Mouse (Mus musculus): ENCODE measurements around the gene Usp54.
"Not testable (repeated sequence)": the region's sequence is repeated elsewhere in the genome, so short reads cannot be mapped to it uniquely, and the experiment has no call there.

Usp54 gene

GRCm38 (mm10) chr14:20609519-20609918, 31.3 kb downstream of the Usp54 start:
- DNase-seq (ENCODE audit: low spot score): no peak

DNA sequence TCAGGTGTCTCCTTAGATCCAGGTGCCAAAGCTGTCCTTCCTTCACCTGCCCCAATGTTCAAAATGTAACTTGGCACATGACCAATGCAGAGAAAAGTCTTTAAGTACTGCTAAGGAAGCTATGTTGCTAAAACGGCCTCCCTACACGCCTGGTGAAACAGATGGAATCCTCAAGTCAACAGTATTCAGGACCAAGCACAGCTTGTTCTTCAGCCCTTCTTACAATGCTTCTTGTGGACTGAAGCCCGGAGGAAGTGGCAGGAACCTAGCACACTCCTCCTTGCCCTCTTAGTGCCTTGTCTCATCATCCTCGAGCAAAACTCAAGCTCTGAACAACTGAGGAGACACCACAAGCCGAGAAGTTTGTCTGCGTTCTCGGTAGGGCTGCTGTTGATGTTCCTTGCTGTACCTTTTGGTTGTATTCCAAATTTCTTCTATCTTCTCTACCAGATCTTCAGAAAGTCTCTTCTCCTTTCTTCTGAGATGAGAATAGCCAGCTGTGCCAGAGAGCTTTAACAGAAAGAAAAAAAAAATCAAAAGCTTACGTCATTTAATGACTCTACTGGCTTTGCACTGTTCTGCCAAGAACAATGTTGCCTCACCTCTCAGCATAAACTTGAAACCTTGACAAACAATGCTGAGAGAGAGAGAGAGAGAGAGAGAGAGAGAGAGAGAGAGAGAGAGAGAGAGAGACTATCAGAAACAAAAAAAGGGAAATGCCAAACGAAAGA, 33.3 kb downstream of the Usp54 start:
- no peak for DNase-seq (ENCODE audit: low spot score)

DNA sequence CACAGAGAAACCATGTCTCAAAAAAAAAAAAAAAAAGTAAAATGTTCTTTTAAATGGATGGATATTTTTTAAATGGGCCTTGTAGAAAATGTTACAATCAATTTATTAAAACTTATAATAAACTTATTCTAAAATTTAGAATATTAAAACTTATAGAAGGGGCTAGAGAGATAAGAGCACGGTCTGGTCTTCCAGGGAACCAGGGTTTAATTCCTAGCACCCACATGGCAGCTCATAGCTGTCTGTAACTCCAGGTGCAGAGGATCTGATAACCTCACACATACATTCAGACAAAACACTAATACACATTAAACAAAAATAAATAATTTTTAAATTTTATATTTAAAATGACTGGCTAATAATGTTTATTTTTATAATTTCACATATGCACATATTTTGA, 39.6 kb downstream of the Usp54 start:
- no peak for DNase-seq (ENCODE audit: low spot score)

GRCm38 (mm10) chr14:20600203-20600602, 40.7 kb downstream of the Usp54 start:
- no peak for DNase-seq (ENCODE audit: low spot score)

DNA sequence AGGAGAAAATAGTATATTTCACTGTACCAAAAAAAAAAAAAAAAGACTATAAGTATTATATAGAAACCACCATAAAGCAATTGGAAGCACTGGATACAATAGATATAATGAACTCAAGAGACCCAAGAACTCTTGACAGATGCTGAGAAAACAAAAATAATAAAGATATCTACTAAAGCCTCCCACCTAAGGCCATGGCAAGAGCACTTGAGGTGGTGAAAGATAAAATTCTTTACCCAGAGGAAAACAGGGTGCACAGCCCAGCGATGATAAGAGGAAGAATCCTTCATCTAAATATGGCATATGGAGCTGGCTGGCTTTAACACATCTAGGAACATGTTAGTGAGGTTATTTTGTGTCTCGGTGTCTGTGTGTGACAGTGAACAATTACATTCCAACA, 41.3 kb downstream of the Usp54 start:
- DNase-seq (ENCODE audit: low spot score): no peak

DNA sequence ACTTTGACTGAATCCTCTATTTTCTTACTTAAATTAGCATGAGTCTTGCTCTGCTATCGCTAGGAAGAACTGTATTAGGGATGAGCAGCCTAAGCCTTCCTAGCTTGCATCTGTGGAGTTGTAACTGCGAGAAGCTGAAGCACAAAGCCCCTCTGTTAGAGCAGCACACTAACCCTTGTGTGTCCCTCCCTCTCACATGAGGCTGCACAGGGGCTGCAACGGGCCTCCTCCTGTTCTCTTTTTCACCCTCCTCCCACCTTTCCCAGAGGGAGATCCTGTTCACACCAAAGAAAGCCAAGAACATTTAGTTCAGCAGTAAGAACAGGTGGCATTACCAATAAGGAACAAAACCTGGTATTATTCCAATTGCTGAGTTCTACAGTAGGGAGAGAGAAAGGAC, 45.1 kb downstream of the Usp54 start:
- peak; percentile 28 for DNase-seq (ENCODE audit: low spot score)

- no peak for DNase-seq (ENCODE audit: low spot score)
Measured at GRCm38 (mm10) chr14:20587458-20587857, 53.4 kb downstream of the Usp54 start.

GRCm38 (mm10) chr14:20578822-20579407, 61.9 kb downstream of the Usp54 start:
- DNase-seq (ENCODE audit: low spot score): no peak

- peak; percentile 61 for DNase-seq (ENCODE audit: low spot score)
Measured at GRCm38 (mm10) chr14:20576179-20576578, 64.7 kb downstream of the Usp54 start.

DNA sequence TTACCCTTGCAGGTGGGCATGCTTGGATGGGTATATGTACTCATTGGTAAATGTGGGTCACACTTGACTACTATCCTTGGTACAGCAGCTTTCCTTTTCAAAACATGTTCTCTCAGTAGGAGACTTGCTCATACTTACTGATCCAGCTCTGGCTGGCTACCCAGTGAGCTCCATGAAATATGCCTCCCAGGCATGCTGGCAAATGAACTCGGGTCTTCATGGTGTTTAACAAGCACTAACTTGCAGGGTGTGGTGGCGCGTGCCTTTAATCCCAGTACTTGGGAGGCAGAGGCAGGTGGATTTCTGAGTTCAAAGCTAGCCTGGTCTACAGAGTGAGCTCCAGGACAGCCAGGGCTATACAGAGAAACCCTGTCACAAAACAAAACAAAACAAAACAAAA, 67.7 kb downstream of the Usp54 start:
- DNase-seq (ENCODE audit: low spot score): not testable (repeated sequence)

DNA sequence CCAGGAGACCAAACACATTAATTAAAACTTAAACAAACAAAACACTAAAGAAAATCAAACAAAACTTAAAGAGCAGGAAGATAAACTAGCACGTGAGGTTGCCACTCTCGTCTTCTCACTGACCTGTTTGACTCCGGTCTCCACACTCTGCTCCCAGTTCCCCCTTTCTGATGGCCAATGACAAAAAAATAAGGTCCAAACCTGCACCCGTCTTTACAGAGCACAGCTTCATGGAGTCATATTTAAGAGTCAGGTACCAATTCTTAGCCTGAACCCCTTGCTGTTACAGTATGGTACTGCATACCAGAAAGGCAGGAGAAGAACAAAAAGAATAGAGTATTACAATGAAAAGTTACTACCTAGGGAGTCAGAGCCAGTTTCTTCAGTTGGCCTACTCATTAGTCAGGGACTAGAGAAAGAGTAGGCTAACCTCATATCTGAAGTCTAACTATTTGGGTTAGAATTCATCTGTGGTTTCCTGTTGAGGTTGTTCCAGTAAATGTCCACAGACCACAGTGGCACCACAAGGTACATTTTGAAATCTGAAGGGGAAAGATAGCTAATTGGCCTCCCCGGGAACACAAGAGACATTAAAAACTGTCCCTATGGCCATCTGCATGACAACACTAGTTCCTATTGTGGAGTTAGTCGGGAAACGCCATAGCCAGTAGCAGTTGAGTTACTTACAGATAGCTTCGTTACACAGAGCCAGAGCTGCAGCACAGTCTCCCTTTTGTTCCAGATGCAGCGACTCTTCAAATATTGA, 75.4 kb downstream of the Usp54 start:
- DNase-seq (ENCODE audit: low spot score): no peak

DNA sequence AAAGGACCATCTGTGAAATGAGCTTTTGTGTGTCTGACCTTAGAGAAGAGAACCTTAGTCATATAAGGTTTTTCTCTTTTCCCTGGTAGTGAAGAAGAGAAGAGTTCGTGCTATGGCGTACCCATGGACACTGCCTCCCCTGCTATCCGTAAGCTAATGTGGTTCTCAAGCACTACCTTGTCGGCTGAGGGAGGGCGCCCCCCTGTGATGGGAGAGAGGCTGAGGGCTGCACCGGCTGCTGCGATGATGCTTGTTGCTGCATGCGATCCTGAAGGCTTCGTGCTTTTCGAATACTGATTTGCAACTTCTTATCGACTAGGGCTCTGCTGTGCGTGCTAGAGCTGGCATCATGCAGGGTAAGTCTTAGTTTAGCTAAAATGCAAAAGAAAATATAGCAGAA, 76.2 kb downstream of the Usp54 start:
- DNase-seq (ENCODE audit: low spot score): peak; percentile 38

DNA sequence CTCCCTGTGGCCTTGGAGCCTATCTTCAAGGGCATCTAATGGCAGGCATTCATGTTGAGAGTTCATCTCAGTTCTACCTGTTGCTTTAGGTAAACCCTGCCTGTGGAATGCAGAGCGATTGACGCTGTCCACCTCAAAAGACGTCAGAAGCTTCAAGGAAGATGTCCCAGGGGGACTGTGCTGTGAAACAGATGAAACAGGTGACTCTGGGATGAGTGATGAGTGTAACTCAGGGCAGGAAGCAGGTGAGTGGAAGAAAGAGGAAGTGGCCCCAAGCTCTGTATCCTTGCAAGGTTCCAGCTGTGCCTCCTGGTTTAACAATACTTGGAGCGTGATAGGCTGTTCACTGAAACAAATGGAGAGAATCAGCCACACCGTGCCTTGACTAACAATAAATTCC, 79.0 kb downstream of the Usp54 start:
- DNase-seq (ENCODE audit: low spot score): no peak

GRCm38 (mm10) chr14:20550136-20550535, 90.7 kb downstream of the Usp54 start:
- no peak for DNase-seq (ENCODE audit: low spot score)

DNA sequence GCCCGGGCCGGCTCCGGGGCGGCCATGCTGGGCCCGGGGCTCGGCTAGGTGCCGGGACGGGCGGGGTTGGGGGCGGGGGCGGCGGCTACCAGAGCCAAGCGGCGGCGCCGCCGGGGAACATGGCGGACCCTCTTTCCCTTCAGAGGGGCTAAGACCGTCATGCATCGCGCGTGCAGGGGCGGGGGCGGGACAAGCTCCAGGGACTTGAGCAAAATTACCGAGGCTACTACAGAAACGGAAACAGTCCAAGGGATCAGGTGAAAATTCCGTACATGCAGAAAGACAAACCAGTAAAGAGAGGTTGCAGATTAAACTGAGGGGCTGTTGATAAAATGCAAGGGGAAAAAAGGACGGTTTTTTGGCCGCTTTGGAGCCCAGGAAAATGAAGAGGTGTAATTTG, 94.4 kb downstream of the Usp54 start, which contains the start of gene Ppp3cb:
Gene Ppp3cb (minus strand): TSS at position 159 of the 400 bp plus-strand sequence.
- peak; percentile 91 for DNase-seq (ENCODE audit: low spot score)

DNA sequence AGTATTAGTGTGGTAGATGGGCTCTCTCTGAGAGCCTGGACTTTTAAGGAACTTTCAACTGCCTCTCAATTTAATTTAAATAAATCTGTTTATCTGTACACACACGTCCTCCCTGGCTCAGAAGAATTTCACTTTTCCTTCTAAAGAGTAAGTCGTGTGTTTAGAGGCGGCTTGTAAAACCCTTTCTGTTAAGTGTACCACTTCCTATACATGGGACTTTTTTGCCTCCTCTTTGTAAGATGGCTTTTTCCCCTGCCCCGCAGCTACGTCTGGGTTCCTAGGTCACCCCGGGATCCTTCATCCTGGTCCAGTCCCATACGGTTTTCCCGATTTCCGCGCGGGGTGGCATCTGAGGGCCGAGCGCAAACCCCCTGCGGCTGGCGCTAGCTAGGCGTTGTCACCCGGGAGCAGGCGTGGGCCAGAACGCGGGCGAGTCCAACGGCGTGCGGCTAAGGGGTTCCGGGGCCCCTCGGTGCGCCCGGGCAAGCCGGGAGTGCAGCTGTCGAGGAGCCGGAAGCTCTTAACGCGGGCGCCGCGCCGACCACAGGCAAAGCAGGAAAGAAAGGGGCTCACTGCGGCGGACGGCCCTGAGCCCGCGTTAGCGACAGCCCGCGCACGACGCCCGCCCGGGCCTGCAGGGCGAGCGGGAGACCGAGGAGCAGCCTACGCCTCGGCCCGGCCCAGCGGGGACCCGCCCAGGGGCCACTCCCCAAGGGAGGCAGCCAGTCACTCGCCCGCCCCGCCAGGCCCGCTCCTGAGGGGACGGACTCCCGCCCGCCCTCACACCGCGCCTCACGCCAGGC, 95.1 kb downstream of the Usp54 start:
- peak; percentile 83 for DNase-seq (ENCODE audit: low spot score)

DNA sequence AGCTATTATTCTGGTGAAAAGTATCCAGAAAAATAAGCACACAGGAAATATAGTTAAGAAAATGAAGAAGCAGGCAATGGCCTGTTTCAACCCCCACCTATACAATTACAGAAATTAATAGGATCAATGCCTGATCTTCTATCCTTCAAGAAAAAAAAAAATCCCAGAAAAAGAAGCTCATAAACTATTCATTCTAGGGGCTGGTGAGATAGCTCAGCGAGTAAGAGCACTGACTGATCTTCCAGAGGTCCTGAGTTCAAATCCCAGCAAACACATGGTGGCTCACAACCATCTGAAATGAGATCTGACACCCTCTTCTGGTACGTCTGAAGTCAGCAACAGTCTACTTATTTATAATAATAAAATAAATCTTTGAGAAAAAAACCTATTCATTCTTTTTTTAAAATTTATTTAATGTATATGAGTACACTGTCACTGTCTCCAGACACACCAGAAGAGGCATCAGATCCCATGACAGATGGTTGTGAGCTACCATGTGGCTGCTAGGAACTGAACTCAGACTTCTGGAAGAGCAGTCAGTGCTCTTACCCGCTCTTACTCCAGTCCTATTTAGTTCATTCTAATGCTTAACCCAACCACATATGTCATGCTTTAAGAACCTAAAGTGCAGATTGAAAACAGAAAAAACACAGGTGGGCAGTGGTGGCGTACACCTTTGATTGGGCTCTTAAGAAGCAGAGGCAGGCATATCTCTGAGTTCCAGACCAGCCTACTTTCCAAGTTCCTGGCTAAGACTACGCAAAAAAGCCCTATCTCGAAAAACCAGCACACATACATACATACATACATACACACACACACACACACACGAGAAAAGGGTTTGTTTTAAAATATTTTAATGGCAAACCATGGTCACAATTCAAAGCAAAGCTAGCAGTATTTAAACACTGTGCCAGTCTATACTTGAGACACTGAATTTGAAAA, 96.1 kb downstream of the Usp54 start:
- DNase-seq (ENCODE audit: low spot score): no peak

DNA sequence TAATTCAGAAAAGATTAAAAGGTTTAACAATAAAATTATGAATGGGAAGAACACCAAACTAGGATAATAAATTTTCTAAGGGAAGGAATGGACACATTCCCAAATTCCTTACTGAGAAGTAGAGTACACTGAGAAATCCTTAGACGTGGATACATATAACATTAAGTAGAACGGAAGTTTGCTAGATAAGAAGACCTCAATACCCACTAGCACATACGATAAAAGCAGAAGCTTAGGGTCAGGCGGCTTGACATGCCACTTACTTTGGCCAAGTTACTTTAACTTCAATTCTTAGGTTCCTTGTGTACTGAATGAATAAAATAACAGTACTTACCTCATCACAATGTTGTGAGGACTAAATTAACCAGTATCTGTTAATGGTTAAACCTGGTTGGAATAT, 111.2 kb downstream of the Usp54 start:
- no peak for DNase-seq (ENCODE audit: low spot score)

DNA sequence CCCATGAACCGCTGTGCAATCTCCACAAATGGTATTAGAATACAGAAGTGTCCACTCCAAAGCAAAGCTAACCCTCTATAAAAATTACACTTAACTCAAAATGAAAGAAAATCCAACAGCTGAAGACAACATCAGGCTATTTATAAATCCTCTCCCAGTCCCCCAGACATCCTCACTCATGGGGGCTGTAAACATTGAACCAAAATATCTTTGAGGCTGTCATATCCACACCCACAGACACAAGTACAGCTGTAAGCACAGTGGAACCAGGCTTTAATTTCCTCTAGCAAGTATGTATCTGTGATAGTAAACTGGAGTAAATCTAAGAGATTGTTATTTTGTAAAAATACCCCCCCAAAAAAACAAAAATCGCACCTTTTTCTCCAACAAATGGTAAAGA, 120.7 kb downstream of the Usp54 start:
- no peak for DNase-seq (ENCODE audit: low spot score)

DNA sequence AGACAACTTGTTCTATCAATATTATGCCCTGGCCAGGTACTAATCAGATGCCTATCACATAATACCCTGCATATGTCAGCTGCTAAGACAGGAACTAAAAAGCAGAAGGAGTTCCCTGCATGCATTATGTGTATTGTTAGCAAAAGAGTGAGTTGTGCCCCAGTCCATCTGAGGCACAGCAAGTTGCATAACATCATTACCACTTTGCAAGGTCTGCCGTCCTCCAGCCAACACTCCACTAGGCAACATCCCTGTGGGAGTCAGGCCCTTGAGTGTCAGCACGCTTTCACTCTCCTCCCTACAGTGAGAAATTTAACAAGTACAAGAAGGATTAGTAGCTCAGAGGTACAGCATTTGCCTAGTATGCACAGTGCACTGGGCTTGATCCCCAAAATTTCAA, 132.4 kb downstream of the Usp54 start:
- no peak for DNase-seq (ENCODE audit: low spot score)

GRCm38 (mm10) chr14:20502966-20503365, 137.9 kb downstream of the Usp54 start:
- no peak for DNase-seq (ENCODE audit: low spot score)
